Mouse (Mus musculus) spleen, adult 2 months (tissue): ENCODE data around the gene D430042O09Rik.

ENCODE experiments used
- CTCF ChIP-seq: fragments of 200-500 bp; IDR thresholded peaks from 2 replicates; pipeline ENCODE4 v1.5.1; 2011; ENCODE audit warnings: mild to moderate bottlenecking, inconsistent platforms; ENCODE audit not compliant: insufficient read depth, insufficient read length, insufficient replicate concordance; ENCODE audit errors: extremely low read depth
- POLR2A ChIP-seq: fragments of 200-500 bp; IDR thresholded peaks from 2 replicates; pipeline ENCODE4 v1.6.1; 2011; ENCODE audit warnings: low read depth, low read length, inconsistent platforms

GRCm38 (mm10) chr7:125838078-125838742, 130.5 kb downstream of the D430042O09Rik start:
- no peak for TF ChIP-seq POLR2A
- no peak for TF ChIP-seq CTCF
